Mouse (Mus musculus): ENCODE results near the gene Lefty2. TPM values are rescaled to one million over a fixed set of nuclear protein-coding genes. Genes with fewer than 3 reads are reported as not detected.

Lefty2 gene
- not detected in 4 replicates for total RNA-seq (2023)

GRCm38 (mm10) chr1:180892808-180893207 lies at the start of gene Lefty2:
Gene Lefty2, plus strand, starts transcription at chr1:180893108.

DNA sequence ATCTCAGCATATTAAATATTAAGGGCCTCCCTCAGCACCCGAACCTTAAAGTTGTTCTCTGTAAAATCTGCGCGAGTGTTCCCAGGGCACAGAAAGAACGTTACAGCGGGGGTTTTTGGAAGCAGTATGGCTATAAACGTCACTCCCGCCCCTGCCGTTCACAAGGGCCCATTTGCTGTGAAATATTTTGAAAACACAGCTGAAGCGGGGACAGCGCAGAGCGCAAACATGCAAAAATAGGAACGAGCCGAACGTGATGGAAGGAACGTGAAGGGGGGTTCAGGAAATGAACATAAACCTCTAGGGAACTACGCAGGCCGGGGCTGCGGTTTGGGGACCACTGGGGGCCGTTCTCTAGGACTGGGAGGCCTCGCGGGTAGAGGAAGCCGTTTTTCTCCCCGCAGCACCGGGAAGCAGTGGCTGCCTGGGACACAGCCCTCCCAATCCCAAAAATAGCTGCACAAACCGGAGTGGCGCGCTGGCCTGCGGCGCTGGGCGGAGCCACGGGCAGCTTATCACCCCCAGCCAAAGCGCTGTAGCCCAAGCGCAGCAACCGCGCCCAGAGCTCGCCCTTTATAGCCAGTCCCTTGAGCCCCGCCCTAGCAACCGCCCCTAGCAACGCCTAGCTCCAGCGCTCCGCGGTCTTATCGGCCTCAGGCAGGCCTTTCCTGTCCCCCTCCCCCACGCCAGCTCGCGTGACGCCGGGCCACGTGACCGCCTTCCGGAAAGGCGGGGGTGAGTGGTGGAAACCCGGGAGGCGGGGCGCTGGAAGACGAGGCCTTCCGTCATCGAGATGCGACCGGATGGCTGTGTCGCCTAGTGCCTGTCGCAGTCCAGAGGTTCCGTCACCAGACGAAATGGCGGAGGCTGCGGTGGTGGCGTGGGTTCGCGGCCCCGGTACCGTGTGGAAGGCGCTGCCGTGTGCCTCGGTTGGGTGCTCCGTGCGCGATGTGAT lies 42.3 kb upstream of the Lefty2 start, which contains the start of gene Sde2:
Gene Sde2, plus strand, starts transcription at position 812 of the 955 bp plus-strand sequence.

DNA sequence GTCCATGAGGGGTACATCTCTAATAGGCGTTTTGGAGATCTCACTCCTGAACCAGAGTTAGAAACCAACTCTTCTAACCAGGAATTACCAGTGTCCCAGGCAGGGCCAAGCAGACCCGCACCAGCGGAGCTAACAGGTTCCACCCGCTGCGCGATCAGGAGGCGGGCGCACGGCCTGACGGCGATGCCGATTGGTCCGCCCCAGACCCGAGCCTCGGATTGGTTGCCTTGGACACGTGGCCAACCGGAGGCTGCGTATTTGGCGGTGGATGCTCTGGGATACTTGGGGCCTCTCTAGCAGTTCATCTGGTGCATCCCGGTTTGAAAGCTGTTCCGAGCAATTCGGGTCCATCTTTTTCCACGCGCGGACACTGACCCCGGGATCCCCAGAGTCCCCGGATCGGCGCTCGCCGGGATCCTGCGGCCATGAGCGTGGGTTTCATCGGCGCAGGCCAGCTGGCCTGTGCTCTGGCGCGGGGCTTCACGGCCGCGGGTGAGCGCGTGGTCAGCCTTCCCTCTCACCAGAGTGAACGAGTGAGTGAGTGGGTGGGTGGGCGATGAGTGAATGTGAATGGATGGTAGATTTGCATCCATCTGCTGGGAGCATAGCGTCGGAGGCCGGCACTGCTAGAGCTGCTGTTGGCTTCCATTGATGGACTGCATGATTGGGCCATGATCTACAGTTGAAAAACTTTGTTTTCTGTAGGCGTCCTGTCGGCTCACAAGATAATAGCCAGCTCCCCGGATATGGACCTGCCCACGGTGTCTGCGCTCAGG lies 11.3 kb downstream of the Lefty2 start, which contains the start of gene Pycr2:
Gene Pycr2, plus strand, starts transcription at position 255 of the 776 bp plus-strand sequence.

GRCm38 (mm10) chr1:180934467-180935419 lies 41.8 kb downstream of the Lefty2 start, which contains the start of gene Lefty1:
Gene Lefty1, plus strand, starts transcription at chr1:180935022.

DNA sequence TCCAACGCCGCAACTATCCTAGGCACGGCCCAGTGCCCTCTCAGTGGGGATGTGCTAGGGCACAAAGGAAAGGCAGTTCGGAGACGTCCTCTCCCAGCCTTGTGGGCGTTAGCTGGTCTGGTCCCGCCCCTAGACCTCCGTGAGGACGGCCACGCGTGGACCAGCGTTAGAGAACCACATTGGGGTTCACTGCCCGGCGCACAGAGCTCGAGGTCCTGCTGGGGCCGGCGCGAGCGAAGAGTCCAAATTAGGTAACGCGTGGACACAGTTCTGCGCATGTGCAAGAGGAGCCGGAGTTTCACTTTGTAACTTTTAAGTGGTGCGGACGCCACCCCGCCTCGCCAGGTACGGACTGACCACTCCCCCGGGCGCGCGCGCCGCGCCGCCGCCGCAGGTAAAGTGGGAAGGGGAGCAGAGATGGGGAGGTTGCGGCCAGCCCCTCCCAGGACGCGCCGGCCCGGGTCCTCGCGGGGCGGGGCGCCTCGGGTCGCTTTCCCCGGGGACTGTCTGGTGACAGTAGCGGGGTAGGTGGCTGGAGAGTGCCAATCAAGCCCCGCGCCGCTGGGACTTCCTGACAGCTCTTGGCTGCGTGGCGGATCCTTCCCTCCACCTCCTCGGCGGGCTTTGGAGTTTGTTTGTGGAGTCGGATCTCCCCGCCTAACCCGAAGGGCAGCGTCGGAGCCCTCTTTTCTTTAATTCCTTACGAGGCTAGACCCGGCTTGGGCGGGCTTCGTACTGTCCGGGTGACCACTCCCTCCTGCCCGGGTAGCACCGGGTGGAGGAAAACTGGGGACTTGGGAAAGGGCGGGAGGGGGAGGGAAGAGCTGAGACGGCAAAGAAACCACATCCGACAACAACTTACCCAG lies 49.5 kb downstream of the Lefty2 start, which contains the start of gene Tmem63a:
Gene Tmem63a, plus strand, starts transcription at position 179 of the 866 bp plus-strand sequence.

Other genes with a start within 250 kb of the Lefty2 start
- not detected in 4 replicates for gene Mixl1, start 196.1 kb upstream of the Lefty2 start, total RNA-seq (2023)
- gene Acbd3, start 167.1 kb upstream of the Lefty2 start, total RNA-seq (2023) = 53.9 to 59.1 TPM (median 56.4 TPM) in 4 replicates
- gene H3f3a, start 79.2 kb upstream of the Lefty2 start, total RNA-seq (2023) = 1,833 to 2,037 TPM (median 1,886 TPM) in 4 replicates
- gene Sde2, start 42.0 kb upstream of the Lefty2 start, total RNA-seq (2023) = 74.7 to 87.0 TPM (median 79.5 TPM) in 4 replicates
- 20.3 to 23.2 TPM (median 21.3 TPM) in 4 replicates for gene Pycr2, start 11.2 kb downstream of the Lefty2 start, total RNA-seq (2023)
- gene Lefty1, start 41.9 kb downstream of the Lefty2 start, total RNA-seq (2023) = not detected in 4 replicates
- gene Tmem63a, start 49.2 kb downstream of the Lefty2 start, total RNA-seq (2023) = 28.9 to 37.7 TPM (median 31.3 TPM) in 4 replicates
- gene Ephx1, start 127.8 kb downstream of the Lefty2 start, total RNA-seq (2023) = 85.7 to 97.0 TPM (median 88.5 TPM) in 4 replicates
- not detected in 4 replicates for gene 9130409I23Rik, start 158.1 kb downstream of the Lefty2 start, total RNA-seq (2023)